Comparison of ENCODE assay signal across 24 mouse cellular contexts in genomic region chrX:48441548-48441947, GRCm38 (mm10). TPM values are rescaled to one million over a fixed set of nuclear protein-coding genes. Genes with fewer than 3 reads are reported as not detected.
A peak's percentile ranks its signal among the peaks of the same experiment; 100 is the strongest.
DNase-seq lines count a peak whose midpoint lies in the region; ATAC-seq and TF ChIP-seq lines count a peak whose summit lies in the region.
"Had no signal": no experiment of that assay in that cellular context is flagged by ENCODE, and none has a peak within 500 bp of the region (broad histone marks: within the 10 kb centered on the region; RNA-seq: fewer than 3 reads in every experiment).

No protein-coding gene starts in this region.

- TF ChIP-seq CTCF in gastrocnemius, adult 2 months (IDR thresholded peaks at IDR 0.05): no peak
- TF ChIP-seq CTCF in bone marrow, adult 2 months (IDR thresholded peaks at IDR 0.05; ENCODE audit: control insufficient read depth, insufficient read depth, low read length): no peak

- 79% methylated on average over 6 of the region's 6 CpGs for WGBS in bone marrow, adult 2 months
- 76% methylated on average over 6 of the region's 6 CpGs for WGBS in kidney, embryonic 14.5 days

- ATAC-seq in kidney, embryonic 14.5 days (ENCODE audit: low FRiP score, low TSS enrichment): no peak
- ATAC-seq: activated CD4-positive, CD25-positive, alpha-beta regulatory T cell, adult 4 months; CD4-positive, CD25-positive, alpha-beta regulatory T cell, adult 4 months; Patski had no signal

- H3K9ac ChIP-seq in kidney, embryonic 14.5 days (ENCODE audit: low read depth, low read length): no peak overlapping the region

- peak overlapping the region; percentile 40; the same call in 1 of the 2 replicates for H3K27ac ChIP-seq in gastrocnemius, adult 2 months
- 0 out of 2 replicates have a peak overlapping the region, but pooled peaks have one; percentile 33 for H3K27ac ChIP-seq in bone marrow, adult 2 months (ENCODE audit: control insufficient read depth, insufficient read depth, low read depth, low read length, poor library complexity)
- H3K27ac ChIP-seq in kidney, embryonic 14.5 days (ENCODE audit: low read depth, low read length): no peak overlapping the region

- no peaks in the 10 kb centered on the region for H3K36me3 ChIP-seq in kidney, embryonic 14.5 days (ENCODE audit: control insufficient read depth, insufficient read depth, low read length)

- no peak overlapping the region for H3K4me2 ChIP-seq in kidney, embryonic 14.5 days (replicated peaks; ENCODE audit: low read depth, low read length)

- DNase-seq in gastrocnemius, adult 2 months: no peak
- no peak for DNase-seq in gastrocnemius, postnatal 14 days
- DNase-seq in A20 (ENCODE audit: low read depth, low spot score): peak; percentile 62
- peak; percentile 53 for DNase-seq in induced T-regulatory cell, adult 2 months (ENCODE audit: low read depth)
- DNase-seq in testis, postnatal 10 days (ENCODE audit: low spot score): no peak
- no peak for DNase-seq in layer of hippocampus, postnatal 14 days (ENCODE audit: low spot score in 2 of 2)
- DNase-seq: adrenal gland, adult 2 months; adrenal gland, adult 8-10 months; adrenal gland, postnatal 10 days; adrenal gland, postnatal 14 days; adrenal gland, postnatal 25 days; adrenal gland, postnatal 36 days; B cell, adult 2 months; cerebellum, adult 11 months; cerebellum, adult 11-12 months; cerebellum, adult 18-20 months; cerebellum, adult 2 months had no signal

- peaks cover 11% of the 10 kb centered on the region for H3K4me1 ChIP-seq in bone marrow, adult 2 months (ENCODE audit: control insufficient read depth, insufficient read depth, low read length)
- H3K4me1 ChIP-seq in kidney, embryonic 14.5 days (ENCODE audit: control insufficient read depth, insufficient read depth, low read length): peaks cover 6% of the 10 kb centered on the region; the same call in 1 of the 2 replicates

- intact Hi-C loops in gastrocnemius, adult 2 months (cut with DNase I): no loop called here
- intact Hi-C loops in gastrocnemius, postnatal 14 days (cut with DNase I; ENCODE audit: low total_unique reads): no loop called here

- H3K4me3 ChIP-seq in gastrocnemius, adult 2 months: no peak overlapping the region
- H3K4me3 ChIP-seq in bone marrow, adult 2 months (replicated peaks; ENCODE audit: control insufficient read depth, low read depth, low read length): no peak overlapping the region
- H3K4me3 ChIP-seq in kidney, embryonic 14.5 days (ENCODE audit: low read length): no peak overlapping the region

- no peaks in the 10 kb centered on the region for H3K27me3 ChIP-seq in kidney, embryonic 14.5 days (ENCODE audit: control insufficient read depth, insufficient read depth, low read length)
- H3K27me3 ChIP-seq: CH12.LX had no signal

- TF ChIP-seq POLR2A in bone marrow, adult 2 months (IDR thresholded peaks at IDR 0.05; ENCODE audit: borderline replicate concordance, control insufficient read depth, low read depth, low read length): no peak

- H3K9me3 ChIP-seq in kidney, embryonic 14.5 days (ENCODE audit: control insufficient read depth, low read length): no peaks in the 10 kb centered on the region
- H3K9me3 ChIP-seq: G1E had no signal

RNA-seq across cellular contexts. Expression of gene Elf4, which starts 21.4 kb away (rescaled TPM):
- 1 to 10 TPM; 1.6 to 2.1 TPM for total RNA-seq in gastrocnemius, adult 2 months (2021)
- 1 to 10 TPM; 3.9 to 4.7 TPM for total RNA-seq in gastrocnemius, postnatal 14 days (2021)
- 12.4 and 20.4 TPM in 2 replicates for polyA plus RNA-seq in bone marrow, adult 2 months (2011; ENCODE audit: insufficient read depth, insufficient read length, low replicate concordance, missing spikeins)
- polyA plus RNA-seq in kidney, embryonic 14.5 days (2014; fragmentation: Nextera tagmentation; extraction: Ambion mirVana): 4.1 and 8.3 TPM in 2 replicates
- 1 to 10 TPM in 1 of 2 experiments, under 1 TPM in 1; 0.98 to 1.2 TPM for total RNA-seq in layer of hippocampus, postnatal 14 days (2021)

Comparison
In these comparisons a context has a peak if more than half of its experiments do, and no peak if none do; other contexts are left out.
1. DNase-seq: peak in A20 (single experiment) and induced T-regulatory cell, adult 2 months (single experiment); none in gastrocnemius, adult 2 months (single experiment), gastrocnemius, postnatal 14 days (single experiment), testis, postnatal 10 days (single experiment) and layer of hippocampus, postnatal 14 days (0 of 2).